Mouse (Mus musculus) layer of hippocampus, adult 8-10 months (tissue): ENCODE data around the gene Casc3. TPM values are rescaled to one million over a fixed set of nuclear protein-coding genes. Genes with fewer than 3 reads are reported as not detected.

ENCODE experiments used
- DNase-seq, 2 experiments: peaks; one replicate each; pipeline ENCODE4 v3.0.0; 2022; ENCODE audit warnings: low spot score in 2 of 2
- total RNA-seq, 4 experiments: library from RNA; stranded (reverse); gene quantifications; 2 replicates each; pipeline ENCODE4 v1.2.4; 2022

Gene Casc3
- total RNA-seq, 4 experiments from 2014 or later = 50.5 to 64.9 (median 59.4) TPM

DNA sequence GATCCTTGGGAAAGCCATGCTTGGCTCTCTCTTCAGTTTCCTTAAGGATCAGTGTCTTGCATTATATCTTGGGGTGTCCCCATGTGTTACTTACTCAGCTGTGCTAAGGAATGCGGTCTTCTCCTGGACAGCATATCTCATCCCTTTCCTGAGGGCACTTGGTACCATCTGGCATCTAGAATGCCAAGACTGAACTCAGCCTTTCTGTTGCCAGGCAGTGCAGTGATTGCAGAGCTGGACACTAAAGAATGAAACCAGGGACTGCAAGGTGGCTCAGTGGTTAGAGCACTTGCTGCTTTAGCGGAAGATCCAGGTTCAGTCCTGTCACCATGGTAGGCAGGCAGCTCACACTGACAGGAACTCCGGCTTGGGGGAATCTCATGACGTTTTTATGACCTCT lies 25.2 kb downstream of the Casc3 start:
- no peak for DNase-seq

DNA sequence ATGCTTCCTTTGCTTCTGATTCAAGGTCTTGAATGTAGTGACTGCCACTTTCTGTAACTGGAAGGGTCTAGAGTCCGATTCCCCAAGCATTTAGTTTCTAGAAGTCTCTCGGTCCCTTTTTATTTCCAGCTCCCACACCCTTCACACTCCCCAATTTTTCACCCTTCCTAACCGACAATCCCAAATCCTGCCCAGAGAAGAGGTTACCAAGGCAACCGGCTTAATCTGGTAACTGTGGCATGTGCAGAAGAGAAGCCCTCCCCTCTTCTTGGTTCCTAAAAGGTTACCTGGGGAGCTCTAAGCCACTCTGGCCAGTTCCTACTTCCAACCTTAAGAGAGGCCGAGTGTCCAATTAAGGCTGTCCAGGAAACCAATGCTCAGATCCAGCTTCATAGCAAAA lies 30.6 kb downstream of the Casc3 start:
- DNase-seq = no peak

DNA sequence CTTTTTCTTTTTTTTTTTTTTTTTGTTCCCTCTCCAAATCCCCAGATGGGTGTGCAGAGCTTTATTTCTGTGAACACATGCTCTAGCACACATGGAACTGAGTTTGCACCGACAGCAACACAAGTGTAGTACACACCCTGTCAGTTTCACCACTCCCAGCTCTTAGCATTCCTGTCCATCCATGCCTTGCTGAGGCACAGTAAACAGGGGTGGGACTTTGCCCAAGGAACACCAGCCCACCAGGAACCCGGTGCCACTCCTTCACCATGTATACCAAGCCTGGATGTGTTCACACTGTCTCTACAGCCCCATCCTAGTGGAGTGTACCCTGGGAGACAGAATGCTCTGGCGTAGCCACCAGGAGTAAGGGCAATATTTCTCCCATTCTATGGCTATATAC lies 31.0 kb downstream of the Casc3 start:
- no peak for DNase-seq

DNA sequence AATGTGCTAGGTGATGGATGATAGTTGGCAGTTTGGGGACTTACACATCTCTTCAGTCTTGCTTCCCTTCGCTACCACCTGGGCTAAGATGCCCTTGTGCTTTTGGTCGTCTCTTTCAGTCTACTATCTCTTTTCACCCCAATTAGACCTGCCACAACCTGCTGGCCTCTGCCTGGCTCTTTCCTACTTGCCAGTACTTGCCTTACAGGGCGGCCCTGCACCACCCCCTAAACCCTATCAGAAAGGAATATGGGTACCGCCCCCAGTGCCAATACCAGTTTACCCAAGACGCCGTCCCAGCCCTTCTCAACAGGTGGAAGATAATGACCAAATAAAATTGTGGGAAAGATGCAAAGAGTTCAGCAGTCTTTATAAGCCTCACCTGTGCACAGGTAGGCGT lies 31.4 kb downstream of the Casc3 start:
- DNase-seq = no peak

DNA sequence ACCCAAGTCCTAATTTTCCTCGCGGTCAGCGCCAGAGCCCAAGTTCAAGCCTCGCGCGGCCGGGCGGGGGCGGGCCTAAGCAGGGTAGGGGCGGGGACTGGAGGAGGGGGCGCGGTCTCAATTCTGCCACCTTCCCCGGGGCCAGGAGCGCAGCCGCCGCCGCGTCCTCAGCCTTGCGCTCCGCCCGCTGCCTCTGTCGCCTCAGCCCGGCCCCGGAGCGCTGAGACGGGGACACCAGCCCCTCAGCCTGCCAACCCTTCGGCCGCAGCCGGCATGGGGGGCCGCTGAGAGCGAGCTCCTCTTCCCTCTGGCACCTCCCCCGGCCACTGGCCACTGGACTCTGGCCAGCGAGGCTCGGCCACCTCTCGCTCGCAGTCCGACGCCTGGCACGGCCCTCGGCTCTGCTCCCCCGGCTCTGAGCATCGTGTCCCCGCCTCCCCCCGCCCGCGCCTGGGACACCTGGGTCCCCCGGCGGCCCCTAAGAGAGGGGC lies 32.0 kb downstream of the Casc3 start, which contains the start of gene Rapgefl1:
TSS of gene Rapgefl1 (plus strand) at position 135 of the 491 bp plus-strand sequence.
- peak; percentile 63 to 75 for DNase-seq

- no peak for DNase-seq
Measured at GRCm38 (mm10) chr11:98837231-98837704, 32.6 kb downstream of the Casc3 start.

DNA sequence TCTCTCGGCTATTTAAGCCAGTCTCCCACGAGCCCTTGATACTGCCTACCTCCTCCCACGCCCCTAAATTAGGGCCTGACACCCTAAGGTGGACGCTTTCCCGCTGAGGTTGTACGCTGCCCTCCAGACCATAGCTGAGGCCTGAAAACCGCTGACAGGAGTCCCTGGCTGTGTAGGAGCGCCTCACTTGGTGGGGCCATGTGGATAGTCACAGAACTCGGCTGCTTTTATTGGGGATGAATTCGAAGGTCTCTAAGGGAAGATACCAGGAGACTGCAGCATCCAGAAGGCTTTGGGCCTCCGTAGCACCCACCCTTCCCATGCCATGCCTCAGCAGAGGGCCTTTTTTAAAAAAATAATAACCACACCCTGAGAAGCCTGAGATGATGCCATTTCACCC lies 33.2 kb downstream of the Casc3 start:
- no peak for DNase-seq

DNA sequence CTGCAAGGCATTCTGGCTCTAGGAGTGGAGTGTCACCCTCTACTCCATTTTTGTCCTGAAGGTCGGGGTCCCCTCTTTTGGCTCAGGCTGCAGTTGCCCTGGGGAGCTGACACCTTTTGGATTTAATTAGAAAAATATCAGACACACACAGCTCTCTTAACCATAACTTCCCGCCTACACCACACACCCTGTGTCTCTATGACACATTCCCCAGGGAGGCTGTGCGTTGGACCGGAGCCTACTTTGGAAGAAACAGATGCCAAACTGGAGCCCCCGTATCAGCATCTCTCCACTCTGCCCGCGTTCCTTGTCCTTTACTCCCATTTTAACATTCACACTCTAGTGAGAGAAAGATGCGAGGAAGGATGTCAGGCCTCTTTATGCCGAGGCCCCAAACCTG lies 33.8 kb downstream of the Casc3 start:
- DNase-seq = peak; percentile 82

DNA sequence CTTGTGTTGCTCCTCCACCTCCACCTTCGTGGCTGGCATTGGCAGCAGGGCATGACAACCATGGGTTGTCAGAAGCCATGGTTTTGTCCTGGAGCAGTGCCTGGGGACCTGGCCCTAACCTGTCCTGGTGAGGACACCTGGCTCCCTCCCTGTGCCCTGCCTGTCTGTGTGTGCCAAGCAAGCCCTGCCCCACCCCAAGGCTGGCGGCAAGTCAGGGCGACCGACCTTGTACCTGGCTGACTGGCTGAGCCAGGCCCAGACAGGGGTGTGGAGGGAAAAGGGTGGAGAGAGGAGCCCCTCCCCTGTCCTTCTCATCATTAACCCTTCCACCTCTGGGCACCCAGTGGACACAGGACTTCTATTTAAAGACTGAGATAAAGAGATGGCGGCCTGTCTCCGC lies 34.7 kb downstream of the Casc3 start:
- DNase-seq = no peak

DNA sequence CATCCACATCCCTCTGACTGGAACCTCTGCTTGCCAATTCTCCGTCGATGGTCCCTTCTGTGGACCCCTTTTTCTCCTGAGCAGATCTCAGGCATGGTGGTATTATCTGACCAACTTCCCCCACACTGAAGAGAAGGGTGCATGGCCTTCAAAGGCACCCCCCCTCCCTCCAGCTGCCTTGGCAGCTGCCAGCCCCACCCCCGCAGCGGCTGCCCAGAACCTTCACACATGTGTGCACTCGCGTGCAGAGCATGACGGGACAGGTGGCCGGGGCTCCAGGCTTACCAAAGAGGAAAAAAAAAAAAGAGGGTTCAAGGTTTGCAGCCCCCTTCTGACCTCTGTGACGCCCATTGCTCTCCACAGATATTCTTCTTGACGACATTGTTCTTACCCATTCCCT lies 35.2 kb downstream of the Casc3 start:
- no peak for DNase-seq

DNA sequence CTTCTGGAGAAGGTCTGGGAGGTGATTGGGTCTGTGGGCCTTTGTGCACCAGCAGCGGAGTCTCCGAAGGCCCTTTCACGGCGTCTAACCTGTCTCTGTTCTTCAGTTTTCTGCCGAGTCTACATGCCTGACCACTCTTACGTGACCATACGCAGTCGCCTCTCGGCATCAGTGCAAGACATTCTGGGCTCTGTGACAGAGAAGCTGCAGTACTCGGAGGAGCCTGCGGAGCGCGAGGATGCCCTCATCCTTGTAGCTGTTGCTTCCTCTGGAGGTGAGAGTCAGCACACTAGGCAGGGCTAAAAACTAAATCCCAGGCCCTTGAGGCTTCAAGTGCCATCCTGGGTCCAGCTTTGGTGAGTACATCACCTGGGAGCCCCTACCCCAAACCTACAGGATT lies 41.3 kb downstream of the Casc3 start:
- DNase-seq = no peak

DNA sequence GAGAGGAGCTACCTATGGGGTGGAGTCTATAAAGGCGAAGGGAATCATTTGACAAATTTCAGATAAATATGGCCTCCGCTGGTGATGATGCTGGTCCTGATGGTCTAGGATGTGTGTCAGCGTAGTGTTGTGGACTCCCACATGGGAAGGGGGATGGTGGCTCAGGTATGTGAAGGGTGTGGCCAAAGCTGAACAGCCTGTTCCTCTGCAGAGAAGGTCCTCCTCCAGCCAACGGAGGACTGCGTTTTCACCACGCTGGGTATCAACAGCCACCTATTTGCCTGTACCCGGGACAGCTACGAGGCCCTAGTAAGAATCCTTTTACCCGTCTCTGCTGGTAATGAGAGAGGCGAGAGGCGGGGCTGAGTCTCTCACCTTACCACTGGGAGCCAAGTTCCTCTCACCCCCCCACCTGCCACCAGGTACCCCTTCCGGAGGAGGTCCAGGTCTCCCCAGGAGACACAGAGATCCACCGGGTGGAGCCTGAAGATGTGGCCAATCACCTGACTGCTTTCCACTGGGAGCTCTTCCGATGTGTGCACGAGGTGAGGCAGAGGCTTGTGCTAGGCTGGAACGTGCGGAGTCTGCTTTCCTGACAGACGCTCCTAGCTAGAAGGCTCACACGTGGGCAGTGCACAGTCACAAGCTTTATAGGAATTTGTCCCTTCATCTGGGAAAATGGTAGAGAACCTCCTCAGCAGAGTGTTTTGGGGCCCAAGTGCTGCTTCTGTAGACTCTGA lies 42.3 kb downstream of the Casc3 start:
- no peak for DNase-seq

GRCm38 (mm10) chr11:98849196-98849894 lies 44.6 kb downstream of the Casc3 start:
- no peak for DNase-seq

DNA sequence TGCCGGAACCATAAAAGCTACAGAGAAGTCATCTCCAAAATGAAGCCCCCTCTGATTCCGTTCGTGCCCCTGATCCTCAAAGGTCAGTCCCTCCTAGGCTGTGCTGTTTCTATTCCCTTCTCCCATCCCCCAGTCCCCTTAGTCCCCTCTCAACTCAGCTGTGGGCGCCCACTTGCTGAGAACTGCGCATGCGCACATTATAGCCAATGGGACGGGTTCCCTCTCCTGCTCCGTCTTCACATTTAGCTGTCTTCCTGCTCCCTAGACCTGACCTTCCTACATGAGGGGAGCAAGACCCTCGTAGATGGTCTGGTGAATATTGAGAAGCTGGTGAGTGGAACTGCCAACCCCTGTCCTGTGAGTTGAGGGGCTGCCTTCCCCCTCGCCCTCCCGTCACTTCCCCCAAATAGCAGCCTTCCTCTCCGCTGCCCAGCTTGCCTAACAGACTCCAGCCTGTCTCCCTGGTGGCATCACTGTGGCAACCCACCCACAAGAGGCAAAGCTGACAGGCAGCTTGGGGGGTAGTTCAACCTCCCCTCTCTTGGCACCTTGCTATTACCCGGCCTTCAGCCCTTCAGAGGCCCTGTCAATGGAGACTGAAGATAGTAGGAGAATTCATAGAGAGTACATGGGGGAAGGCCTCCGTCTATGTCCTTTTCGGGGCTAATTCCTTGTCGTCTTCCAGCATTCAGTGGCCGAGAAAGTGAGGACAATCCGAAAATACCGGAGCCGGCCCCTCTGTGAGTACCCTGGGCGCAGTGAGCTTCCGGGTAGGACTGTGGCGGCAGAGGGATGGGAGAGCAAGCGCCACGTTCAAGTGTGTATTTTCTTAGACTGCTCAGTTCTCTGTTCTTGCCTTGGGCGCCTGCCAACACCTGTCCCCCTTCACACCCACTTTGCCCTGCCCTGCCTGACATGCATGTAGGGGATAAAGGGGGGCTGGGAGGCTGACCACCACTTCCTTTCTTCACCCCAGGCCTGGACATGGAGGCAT lies 45.7 kb downstream of the Casc3 start:
- DNase-seq = peak in 1 of 2 experiments; percentile 42

GRCm38 (mm10) chr11:98854116-98854515 lies 49.4 kb downstream of the Casc3 start:
- no peak for DNase-seq

GRCm38 (mm10) chr11:98854659-98855058 lies 50.0 kb downstream of the Casc3 start:
- DNase-seq = no peak

- DNase-seq = peak; percentile 83 to 95
Measured at GRCm38 (mm10) chr11:98858759-98859731, 54.3 kb downstream of the Casc3 start.

DNA sequence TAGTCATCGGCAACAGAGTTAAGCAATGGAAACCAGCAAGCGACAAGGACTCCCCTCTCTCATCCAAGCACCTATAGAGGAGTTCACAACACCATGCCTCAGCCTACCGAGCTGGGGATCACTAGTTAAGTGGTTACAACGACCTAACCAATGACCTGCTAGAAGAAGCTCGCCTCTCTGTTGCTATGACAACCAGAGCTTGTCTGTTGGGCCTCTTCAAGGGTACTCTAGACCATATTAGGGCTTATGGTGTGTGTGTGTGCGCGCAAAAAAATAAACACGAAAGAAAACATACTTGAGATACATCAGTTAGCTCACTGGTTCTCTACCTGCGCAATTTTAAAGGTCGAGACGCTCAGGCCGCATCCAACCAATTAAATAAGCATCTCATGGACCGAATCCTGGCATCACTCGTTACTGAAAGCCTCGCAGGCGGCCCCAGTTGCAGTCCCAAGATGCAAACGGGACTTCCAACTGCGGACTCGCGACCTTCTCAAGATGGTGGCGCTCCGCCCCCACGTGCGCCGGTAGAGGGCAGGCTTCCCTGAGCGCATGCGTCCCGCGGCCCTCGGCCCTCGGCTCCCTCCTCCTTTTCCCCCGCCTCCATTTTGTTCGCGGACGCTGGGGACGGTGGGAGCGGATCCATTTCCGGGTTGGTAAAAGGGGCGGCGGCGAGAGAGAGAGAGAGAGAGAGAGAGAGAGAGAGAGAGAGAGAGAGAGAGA lies 58.5 kb downstream of the Casc3 start, which contains the start of gene Wipf2:
TSS of gene Wipf2 (plus strand) at position 611 of the 723 bp plus-strand sequence.
- peak; percentile 93 to 96 for DNase-seq

GRCm38 (mm10) chr11:98863751-98864429 lies 59.2 kb downstream of the Casc3 start:
- DNase-seq = no peak
